Mouse (Mus musculus) stomach, embryonic 16.5 days (tissue): ENCODE measurements at regions not wholly inside any gene's neighbourhood (a gene's known extent, or its start where the extent isn't known, plus 50 kb on each side); places are given as distances from the start of the nearest gene placed in this dataset.

Experiments used
- ATAC-seq: fragments of 200-750 bp; cut with Nextera tagmentation; 2 replicates; pipeline ENCODE4 v1.8.0; 2017; ENCODE audit warnings: moderate number of reproducible peaks, moderate TSS enrichment; ENCODE audit not compliant: insufficient read depth, low FRiP score
- H3K27ac ChIP-seq: fragments of 300-500 bp; sonication (generic); 2 replicates; pipeline ENCODE4 v1.5.1; 2014; ENCODE audit warnings: low read length
- H3K27me3 ChIP-seq: fragments of 300-500 bp; sonication (generic); 2 replicates; pipeline ENCODE4 v1.6.1; 2014; ENCODE audit warnings: low read length, control low read depth, mixed read lengths; ENCODE audit not compliant: control insufficient read depth, insufficient read depth
- H3K36me3 ChIP-seq: fragments of 300-500 bp; sonication (generic); 2 replicates; pipeline ENCODE4 v1.6.1; 2014; ENCODE audit warnings: low read length; ENCODE audit not compliant: control insufficient read depth, insufficient read depth
- H3K4me1 ChIP-seq: fragments of 300-500 bp; sonication (generic); 2 replicates; pipeline ENCODE4 v1.6.1; 2014; ENCODE audit warnings: low read length, control low read depth, mixed read lengths; ENCODE audit not compliant: control insufficient read depth, insufficient read depth
- H3K4me2 ChIP-seq: fragments of 300-500 bp; sonication (generic); 2 replicates; pipeline ENCODE4 v1.6.1; 2014; ENCODE audit warnings: low read depth, low read length, mixed read lengths
- H3K4me3 ChIP-seq: fragments of 300-500 bp; sonication (generic); replicated peaks from 2 replicates; pipeline ENCODE4 v1.5.1; 2014; ENCODE audit warnings: mild to moderate bottlenecking, low read length
- H3K9ac ChIP-seq: fragments of 300-500 bp; sonication (generic); 2 replicates; pipeline ENCODE4 v1.6.1; 2014; ENCODE audit warnings: low read length
- H3K9me3 ChIP-seq: fragments of 300-500 bp; sonication (generic); replicated peaks from 2 replicates; pipeline ENCODE4 v1.6.1; 2016; ENCODE audit warnings: low read length, control low read depth; ENCODE audit not compliant: control insufficient read depth
- WGBS: fragments of 180-500 bp; shearing (Covaris S2); extraction: QIAGEN DNeasy Blood & Tissue Kit; methylation state at CpG from one replicate; pipeline ENCODE4 v1.1.7; 2014; 5-methylcytosine and 5-hydroxymethylcytosine counted together

- Histone ChIP-seq H3K4me3 (no peak overlapping the region), H3K27me3 (no peaks in the 10 kb centered on the region), H3K27ac (no peak overlapping the region), H3K9me3 (no peaks in the 10 kb centered on the region), H3K9ac (no peak overlapping the region), H3K4me2 (no peak overlapping the region), H3K4me1 (peaks cover 11% of the 10 kb centered on the region; the same call in 1 of the 2 replicates), H3K36me3 (no peaks in the 10 kb centered on the region)
- ATAC-seq, result no peak
- 56% methylated on average over 4 of the region's 4 CpGs for WGBS
Observed at GRCm38 (mm10) chr10:43721356-43721755, 143.3 kb downstream of the Cd24a start.

- peaks cover 11% of the 10 kb centered on the region; the same call in 1 of the 2 replicates for H3K4me1 ChIP-seq
- whole genome bisulfite sequencing, result 12% methylated on average over 3 of the region's 3 CpGs
- H3K27me3 ChIP-seq, result no peaks in the 10 kb centered on the region
- H3K9me3 ChIP-seq, result no peaks in the 10 kb centered on the region
- 0 out of 2 replicates have a peak overlapping the region, but pooled peaks have one; percentile 72 for H3K27ac ChIP-seq
- no peaks in the 10 kb centered on the region for H3K36me3 ChIP-seq
- H3K4me2 ChIP-seq, result peak overlapping the region; percentile 63
- ATAC-seq, result no peak; the same call in 1 of the 2 replicates
- no peak overlapping the region for H3K4me3 ChIP-seq
- no peak overlapping the region for H3K9ac ChIP-seq
Observed at GRCm38 (mm10) chr10:43722164-43722563, 144.1 kb downstream of the Cd24a start.

- no peaks in the 10 kb centered on the region for H3K9me3 ChIP-seq
- peak; percentile 71 for ATAC-seq
- 3% methylated on average over 23 of the region's 23 CpGs for WGBS
Observed at GRCm38 (mm10) chr10:43722711-43723614, 144.9 kb downstream of the Cd24a start.

GRCm38 (mm10) chr10:43723615-43723937 lies 145.5 kb downstream of the Cd24a start:
- H3K4me2 ChIP-seq, result peak overlapping the region; percentile 63
- peak overlapping the region; percentile 68 for H3K9ac ChIP-seq
- no peaks in the 10 kb centered on the region for H3K9me3 ChIP-seq
- ATAC-seq, result no peak
- H3K4me3 ChIP-seq, result peak overlapping the region; percentile 41
- no peaks in the 10 kb centered on the region for H3K36me3 ChIP-seq
- WGBS, result 3% methylated on average over 12 of the region's 12 CpGs
- peaks cover 11% of the 10 kb centered on the region; the same call in 1 of the 2 replicates for H3K4me1 ChIP-seq
- peak overlapping the region; percentile 72 for H3K27ac ChIP-seq
- H3K27me3 ChIP-seq, result no peaks in the 10 kb centered on the region

More at GRCm38 (mm10) chr10:43722711-43723614, 144.9 kb downstream of the Cd24a start:
- Histone ChIP-seq H3K36me3 (no peaks in the 10 kb centered on the region), H3K4me1 (peaks cover 11% of the 10 kb centered on the region; the same call in 1 of the 2 replicates), H3K9ac (peak overlapping the region; percentile 68), H3K4me2 (peak overlapping the region; percentile 63), H3K27ac (peak overlapping the region; percentile 72), H3K27me3 (no peaks in the 10 kb centered on the region), H3K4me3 (peak overlapping the region; percentile 41)

- H3K9ac ChIP-seq, result no peak overlapping the region
- WGBS, result 68% methylated on average over 6 of the region's 6 CpGs
- H3K36me3 ChIP-seq, result no peaks in the 10 kb centered on the region
- H3K27me3 ChIP-seq, result no peaks in the 10 kb centered on the region
- H3K4me1 ChIP-seq, result peaks cover under 1% of the 10 kb centered on the region; the same call in 1 of the 2 replicates
- no peak for ATAC-seq
- H3K4me2 ChIP-seq, result no peak overlapping the region
- H3K27ac ChIP-seq, result no peak overlapping the region
- H3K4me3 ChIP-seq, result no peak overlapping the region
- no peaks in the 10 kb centered on the region for H3K9me3 ChIP-seq
Observed at GRCm38 (mm10) chr10:43727746-43728145, 149.7 kb downstream of the Cd24a start.

- Histone ChIP-seq H3K4me3 (no peak overlapping the region), H3K9me3 (no peaks in the 10 kb centered on the region), H3K27ac (no peak overlapping the region), H3K4me1 (no peaks in the 10 kb centered on the region), H3K4me2 (no peak overlapping the region), H3K36me3 (no peaks in the 10 kb centered on the region), H3K27me3 (no peaks in the 10 kb centered on the region), H3K9ac (no peak overlapping the region)
- ATAC-seq, result no peak
- WGBS, result 49% methylated on average over 3 of the region's 3 CpGs
Observed at GRCm38 (mm10) chr10:43729184-43729583, 151.1 kb downstream of the Cd24a start.

GRCm38 (mm10) chr10:43733618-43734415 lies 155.7 kb downstream of the Cd24a start:
- Histone ChIP-seq H3K4me2 (no peak overlapping the region), H3K27me3 (no peaks in the 10 kb centered on the region), H3K4me1 (no peaks in the 10 kb centered on the region), H3K4me3 (no peak overlapping the region), H3K9ac (no peak overlapping the region), H3K27ac (no peak overlapping the region), H3K9me3 (no peaks in the 10 kb centered on the region), H3K36me3 (no peaks in the 10 kb centered on the region)
- WGBS, result 83% methylated on average over 13 of the region's 13 CpGs
- ATAC-seq, result no peak

GRCm38 (mm10) chr10:43739181-43739580 lies 161.1 kb downstream of the Cd24a start:
- H3K9me3 ChIP-seq, result no peaks in the 10 kb centered on the region
- no peak for ATAC-seq
- whole genome bisulfite sequencing, result 81% methylated on average over 2 of the region's 2 CpGs

GRCm38 (mm10) chr10:43739718-43740117 lies 161.6 kb downstream of the Cd24a start:
- Histone ChIP-seq H3K4me1 (peaks cover 15% of the 10 kb centered on the region), H3K4me2 (no peak overlapping the region), H3K27me3 (no peaks in the 10 kb centered on the region), H3K36me3 (no peaks in the 10 kb centered on the region), H3K4me3 (no peak overlapping the region), H3K27ac (no peak overlapping the region), H3K9me3 (no peaks in the 10 kb centered on the region), H3K9ac (peak overlapping the region; percentile 37; the same call in 1 of the 2 replicates)
- 60% methylated on average over 8 of the region's 8 CpGs for WGBS
- no peak for ATAC-seq

More at GRCm38 (mm10) chr10:43739181-43739580, 161.1 kb downstream of the Cd24a start:
- H3K27ac ChIP-seq, result no peak overlapping the region
- H3K27me3 ChIP-seq, result no peaks in the 10 kb centered on the region
- H3K9ac ChIP-seq, result no peak overlapping the region
- H3K36me3 ChIP-seq, result no peaks in the 10 kb centered on the region
- no peak overlapping the region for H3K4me3 ChIP-seq
- H3K4me2 ChIP-seq, result no peak overlapping the region
- peaks cover 15% of the 10 kb centered on the region for H3K4me1 ChIP-seq
